Mouse (Mus musculus) embryonic facial prominence, embryonic 15.5 days (tissue): ENCODE results near the gene Gsg1l. TPM values are rescaled to one million over a fixed set of nuclear protein-coding genes. Genes with fewer than 3 reads are reported as not detected.

Source experiments
- ATAC-seq: fragments of 200-750 bp; cut with Nextera tagmentation; 2 replicates; pipeline ENCODE4 v1.8.0; 2017; ENCODE audit warnings: low read depth, moderate TSS enrichment; ENCODE audit not compliant: insufficient number of reproducible peaks, low FRiP score, low TSS enrichment
- H3K27ac ChIP-seq: fragments of 300-500 bp; sonication (generic); replicated peaks from 2 replicates; pipeline ENCODE4 v1.5.1; 2015; ENCODE audit warnings: mild to moderate bottlenecking, inconsistent platforms
- H3K27me3 ChIP-seq: fragments of 300-500 bp; sonication (generic); 2 replicates; pipeline ENCODE4 v1.6.1; 2015; ENCODE audit warnings: inconsistent platforms
- H3K36me3 ChIP-seq: fragments of 300-500 bp; sonication (generic); 2 replicates; pipeline ENCODE4 v1.6.1; 2015; ENCODE audit warnings: mild to moderate bottlenecking, inconsistent platforms
- H3K4me1 ChIP-seq: fragments of 300-500 bp; sonication (generic); 2 replicates; pipeline ENCODE4 v1.6.1; 2015; ENCODE audit warnings: inconsistent platforms
- H3K4me2 ChIP-seq: fragments of 300-500 bp; sonication (generic); replicated peaks from 2 replicates; pipeline ENCODE4 v1.6.1; 2015; ENCODE audit warnings: mild to moderate bottlenecking, inconsistent platforms
- H3K4me3 ChIP-seq: fragments of 300-500 bp; sonication (generic); replicated peaks from 2 replicates; pipeline ENCODE4 v1.5.1; 2015; ENCODE audit warnings: mild to moderate bottlenecking, inconsistent platforms
- H3K9ac ChIP-seq: fragments of 300-500 bp; sonication (generic); 2 replicates; pipeline ENCODE4 v1.6.1; 2015; ENCODE audit warnings: inconsistent platforms
- H3K9me3 ChIP-seq: fragments of 300-500 bp; sonication (generic); replicated peaks from 2 replicates; pipeline ENCODE4 v1.6.1; 2016; ENCODE audit warnings: inconsistent platforms
- WGBS: fragments of 180-500 bp; shearing (Covaris S2); methylation state at CpG from one replicate; pipeline ENCODE4 v1.1.7; 2015; 5-methylcytosine and 5-hydroxymethylcytosine counted together
- polyA plus RNA-seq: library from polyadenylated mRNA; unstranded; fragments of >200 nt; fragmentation: Nextera tagmentation; extraction: Ambion mirVana; gene quantifications from 2 replicates; pipeline ENCODE4 v1.2.1, GENCODE M21; 2015

Gsg1l gene
- polyA plus RNA-seq: 2.6 and 2.7 TPM in 2 replicates

GRCm38 (mm10) chr7:126082286-126082741 lies at the start of gene Gsg1l:
TSS of gene Gsg1l (minus strand) at chr7:126082411.
- peak within 1 kb of the TSS; percentile 99 for H3K4me2 ChIP-seq
- WGBS: under 1% methylated on average over 48 of the region's 49 CpGs
- H3K27me3 ChIP-seq: peaks cover 69% of the 10 kb centered on the region
- H3K27ac ChIP-seq: no peak within 1 kb of the TSS
- H3K4me1 ChIP-seq: peaks cover 40% of the 10 kb centered on the region
- peak; percentile 10; the same call in 1 of the 2 replicates for ATAC-seq
- H3K4me3 ChIP-seq: peak within 1 kb of the TSS; percentile 50
- no peaks in the 10 kb centered on the region for H3K36me3 ChIP-seq
- H3K9me3 ChIP-seq: no peaks in the 10 kb centered on the region
- H3K9ac ChIP-seq: peak within 1 kb of the TSS; percentile 35; the same call in 1 of the 2 replicates

GRCm38 (mm10) chr7:126127673-126128072 lies 45.5 kb upstream of the Gsg1l start:
- Histone ChIP-seq H3K4me3 (no peak overlapping the region), H3K27ac (no peak overlapping the region), H3K36me3 (peaks cover 59% of the 10 kb centered on the region), H3K27me3 (no peaks in the 10 kb centered on the region), H3K4me2 (no peak overlapping the region), H3K9ac (no peak overlapping the region), H3K4me1 (no peaks in the 10 kb centered on the region), H3K9me3 (no peaks in the 10 kb centered on the region)
- WGBS: 83% methylated on average over 2 of the region's 2 CpGs
- no peak for ATAC-seq

DNA sequence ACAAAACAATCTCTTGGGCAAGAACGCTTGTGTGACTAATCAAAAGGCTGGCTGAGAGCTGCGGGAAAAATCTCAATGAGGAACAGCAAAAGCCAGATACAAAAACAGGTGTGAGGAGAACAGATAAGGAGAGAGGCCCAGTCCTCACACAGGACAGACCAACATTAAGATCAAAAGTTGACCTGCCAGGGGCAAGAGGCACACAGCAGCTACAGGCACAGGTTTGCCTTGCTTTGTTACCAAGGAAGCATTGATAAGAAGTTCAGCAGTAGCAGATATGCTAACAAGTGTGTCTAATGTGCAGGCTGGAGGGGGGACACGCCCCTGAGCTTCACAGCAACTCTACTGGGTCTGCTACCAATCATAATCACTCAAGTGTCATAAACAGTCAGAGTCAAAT lies 44.3 kb upstream of the Gsg1l start:
- Histone ChIP-seq H3K36me3 (peaks cover 63% of the 10 kb centered on the region), H3K4me1 (no peaks in the 10 kb centered on the region), H3K9ac (no peak overlapping the region), H3K9me3 (no peaks in the 10 kb centered on the region), H3K27me3 (no peaks in the 10 kb centered on the region), H3K27ac (no peak overlapping the region), H3K4me2 (no peak overlapping the region), H3K4me3 (no peak overlapping the region)
- 84% methylated on average over 3 of the region's 3 CpGs for WGBS
- ATAC-seq: no peak

GRCm38 (mm10) chr7:126121533-126121932 lies 39.3 kb upstream of the Gsg1l start:
- Histone ChIP-seq H3K36me3 (peaks cover 60% of the 10 kb centered on the region), H3K4me3 (no peak overlapping the region), H3K4me2 (no peak overlapping the region), H3K4me1 (no peaks in the 10 kb centered on the region), H3K9ac (no peak overlapping the region), H3K27me3 (no peaks in the 10 kb centered on the region), H3K27ac (no peak overlapping the region), H3K9me3 (no peaks in the 10 kb centered on the region)
- 83% methylated on average over 4 of the region's 4 CpGs for WGBS
- ATAC-seq: 0 out of 2 replicates have a peak, but pooled peaks have one; percentile 34

GRCm38 (mm10) chr7:126119819-126120218 lies 37.6 kb upstream of the Gsg1l start:
- no peaks in the 10 kb centered on the region for H3K9me3 ChIP-seq
- H3K27ac ChIP-seq: no peak overlapping the region
- H3K4me3 ChIP-seq: no peak overlapping the region
- no peaks in the 10 kb centered on the region for H3K4me1 ChIP-seq
- WGBS: 52% methylated on average over 6 of the region's 6 CpGs
- peaks cover 64% of the 10 kb centered on the region for H3K36me3 ChIP-seq
- no peaks in the 10 kb centered on the region for H3K27me3 ChIP-seq
- H3K4me2 ChIP-seq: no peak overlapping the region
- H3K9ac ChIP-seq: no peak overlapping the region
- ATAC-seq: no peak

- ATAC-seq: no peak
- H3K36me3 ChIP-seq: peaks cover 61% of the 10 kb centered on the region
- no peaks in the 10 kb centered on the region for H3K4me1 ChIP-seq
- H3K9ac ChIP-seq: no peak overlapping the region
- H3K4me3 ChIP-seq: no peak overlapping the region
- H3K27me3 ChIP-seq: no peaks in the 10 kb centered on the region
- H3K4me2 ChIP-seq: no peak overlapping the region
- no peak overlapping the region for H3K27ac ChIP-seq
- no peaks in the 10 kb centered on the region for H3K9me3 ChIP-seq
- WGBS: 64% methylated on average over 4 of the region's 4 CpGs
Observed at GRCm38 (mm10) chr7:126113263-126113662, 31.1 kb upstream of the Gsg1l start.

DNA sequence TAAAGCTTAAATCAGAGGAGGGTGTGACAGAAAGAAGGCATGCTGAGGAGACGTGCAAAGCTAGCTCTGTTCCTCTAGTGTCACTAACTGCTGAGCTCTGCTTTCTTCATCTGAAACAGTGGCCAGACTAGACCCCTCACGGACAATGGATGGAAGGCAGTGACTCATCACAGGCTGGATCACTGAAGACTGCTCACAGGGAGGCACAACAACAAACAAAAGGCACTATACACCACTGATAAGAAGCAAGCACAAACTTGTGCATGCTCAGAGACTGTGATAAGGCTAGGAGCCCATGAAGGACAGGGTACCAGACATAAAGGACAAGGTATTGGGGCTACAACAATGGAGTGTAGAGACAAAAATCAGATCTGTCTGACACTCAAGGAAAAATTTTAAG lies 29.0 kb upstream of the Gsg1l start:
- Histone ChIP-seq H3K4me3 (no peak overlapping the region), H3K4me2 (no peak overlapping the region), H3K4me1 (no peaks in the 10 kb centered on the region), H3K27me3 (no peaks in the 10 kb centered on the region), H3K27ac (no peak overlapping the region), H3K36me3 (peaks cover 81% of the 10 kb centered on the region), H3K9ac (no peak overlapping the region), H3K9me3 (no peaks in the 10 kb centered on the region)
- 73% methylated on average over 2 of the region's 2 CpGs for WGBS
- no peak for ATAC-seq

- ATAC-seq: no peak
- Histone ChIP-seq H3K9me3 (no peaks in the 10 kb centered on the region), H3K36me3 (peaks cover 83% of the 10 kb centered on the region), H3K4me2 (no peak overlapping the region), H3K4me3 (no peak overlapping the region), H3K27ac (no peak overlapping the region), H3K4me1 (no peaks in the 10 kb centered on the region), H3K27me3 (no peaks in the 10 kb centered on the region), H3K9ac (no peak overlapping the region)
- 84% methylated on average over 3 of the region's 3 CpGs for WGBS
Observed at GRCm38 (mm10) chr7:126109898-126110297, 27.7 kb upstream of the Gsg1l start.

- no peak for ATAC-seq
- Histone ChIP-seq H3K9ac (no peak overlapping the region), H3K27ac (no peak overlapping the region), H3K4me1 (no peaks in the 10 kb centered on the region), H3K9me3 (no peaks in the 10 kb centered on the region), H3K4me2 (no peak overlapping the region), H3K36me3 (peaks cover 65% of the 10 kb centered on the region), H3K27me3 (no peaks in the 10 kb centered on the region), H3K4me3 (no peak overlapping the region)
- 94% methylated on average over 11 of the region's 11 CpGs for WGBS
Observed at GRCm38 (mm10) chr7:126100440-126100839, 18.2 kb upstream of the Gsg1l start.

DNA sequence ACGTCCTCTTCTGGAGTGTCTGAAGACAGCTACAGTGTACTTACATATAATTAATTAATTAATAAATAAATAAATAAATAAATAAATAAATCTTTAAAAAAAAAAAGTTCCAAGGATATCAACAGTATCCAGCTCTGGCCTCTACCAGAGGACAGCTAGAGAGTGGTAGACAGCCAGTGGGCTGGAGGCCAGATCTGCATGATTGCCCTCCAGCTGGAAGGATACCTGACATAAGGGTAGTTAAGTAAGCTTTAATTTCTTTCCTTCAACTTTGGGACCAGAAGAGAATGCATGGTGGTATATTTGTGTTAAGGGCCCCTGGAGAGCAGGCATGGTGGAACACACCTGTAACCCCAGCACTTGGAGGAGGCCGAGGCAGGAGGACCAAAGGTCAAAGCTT lies 17.6 kb upstream of the Gsg1l start:
- no peak overlapping the region for H3K27ac ChIP-seq

GRCm38 (mm10) chr7:126099163-126099775 lies 17.1 kb upstream of the Gsg1l start:
- Histone ChIP-seq H3K4me1 (no peaks in the 10 kb centered on the region), H3K4me2 (no peak overlapping the region), H3K9me3 (no peaks in the 10 kb centered on the region), H3K27me3 (no peaks in the 10 kb centered on the region), H3K36me3 (peaks cover 54% of the 10 kb centered on the region), H3K9ac (no peak overlapping the region), H3K27ac (no peak overlapping the region), H3K4me3 (no peak overlapping the region)
- 97% methylated on average over 7 of the region's 7 CpGs for WGBS
- no peak for ATAC-seq

More for the DNA sequence above, 17.6 kb upstream of the Gsg1l start:
- Histone ChIP-seq H3K4me2 (no peak overlapping the region), H3K36me3 (peaks cover 60% of the 10 kb centered on the region), H3K9me3 (no peaks in the 10 kb centered on the region), H3K9ac (no peak overlapping the region), H3K4me3 (no peak overlapping the region), H3K4me1 (no peaks in the 10 kb centered on the region), H3K27me3 (no peaks in the 10 kb centered on the region)
- no peak for ATAC-seq
- WGBS: 93% methylated on average over 2 of the region's 2 CpGs
